Mouse (Mus musculus) kidney, embryonic 14.5 days (tissue): ENCODE results near the gene 4933430I17Rik. TPM values are rescaled to one million over a fixed set of nuclear protein-coding genes. Genes with fewer than 3 reads are reported as not detected.
"Not testable (repeated sequence)": the region's sequence is repeated elsewhere in the genome, so short reads cannot be mapped to it uniquely, and the experiment has no call there.

Experiments used
- ATAC-seq: fragments of 200-750 bp; cut with Nextera tagmentation; 2 replicates; pipeline ENCODE4 v1.8.0; 2017; ENCODE audit warnings: moderate number of reproducible peaks, mild to moderate bottlenecking, moderate TSS enrichment, moderate library complexity; ENCODE audit not compliant: low FRiP score, low TSS enrichment
- H3K27ac ChIP-seq: fragments of 300-500 bp; sonication (generic); 2 replicates; pipeline ENCODE4 v1.5.1; 2014; ENCODE audit warnings: low read depth, mild to moderate bottlenecking, low read length, moderate library complexity, mixed read lengths
- H3K27me3 ChIP-seq: fragments of 300-500 bp; sonication (generic); 2 replicates; pipeline ENCODE4 v1.6.1; 2014; ENCODE audit warnings: mild to moderate bottlenecking, low read length; ENCODE audit not compliant: control insufficient read depth, insufficient read depth
- H3K36me3 ChIP-seq: fragments of 300-500 bp; sonication (generic); 2 replicates; pipeline ENCODE4 v1.6.1; 2014; ENCODE audit warnings: low read length, mixed read lengths; ENCODE audit not compliant: control insufficient read depth, insufficient read depth
- H3K4me1 ChIP-seq: fragments of 300-500 bp; sonication (generic); 2 replicates; pipeline ENCODE4 v1.6.1; 2014; ENCODE audit warnings: low read length, mixed read lengths; ENCODE audit not compliant: control insufficient read depth, insufficient read depth
- H3K4me2 ChIP-seq: fragments of 300-500 bp; sonication (generic); replicated peaks from 2 replicates; pipeline ENCODE4 v1.6.1; 2014; ENCODE audit warnings: low read depth, mild to moderate bottlenecking, low read length
- H3K4me3 ChIP-seq: fragments of 300-500 bp; sonication (generic); 2 replicates; pipeline ENCODE4 v1.5.1; 2014; ENCODE audit warnings: mild to moderate bottlenecking, low read length
- H3K9ac ChIP-seq: fragments of 300-500 bp; sonication (generic); 2 replicates; pipeline ENCODE4 v1.6.1; 2014; ENCODE audit warnings: low read depth, mild to moderate bottlenecking, low read length, moderate library complexity
- H3K9me3 ChIP-seq: fragments of 300-500 bp; sonication (generic); 2 replicates; pipeline ENCODE4 v1.6.1; 2016; ENCODE audit warnings: low read length; ENCODE audit not compliant: control insufficient read depth
- WGBS: fragments of 180-500 bp; shearing (Covaris S2); extraction: QIAGEN DNeasy Blood & Tissue Kit; methylation state at CpG from one replicate; pipeline ENCODE4 v1.1.7; 2014; 5-methylcytosine and 5-hydroxymethylcytosine counted together
- polyA plus RNA-seq: library from polyadenylated mRNA; unstranded; fragments of >200 nt; fragmentation: Nextera tagmentation; extraction: Ambion mirVana; gene quantifications from 2 replicates; pipeline ENCODE4 v1.2.1, GENCODE M21; 2014

Gene 4933430I17Rik
- polyA plus RNA-seq, 1 experiment from 2014 or later: 1.0 TPM

- H3K4me3 ChIP-seq, H3K4me1 ChIP-seq, H3K4me2 ChIP-seq, H3K36me3 ChIP-seq, H3K27ac ChIP-seq, H3K9me3 ChIP-seq, H3K9ac ChIP-seq, ATAC-seq, H3K27me3 ChIP-seq: not testable (repeated sequence)
- 93% methylated on average over 24 of the region's 24 CpGs for WGBS
These were observed 68.5 kb downstream of the 4933430I17Rik start for GRCm38 (mm10) chr4:62593546-62594240.

- Histone ChIP-seq H3K27ac (no peak overlapping the region), H3K9me3 (no peaks in the 10 kb centered on the region), H3K9ac (no peak overlapping the region), H3K36me3 (no peaks in the 10 kb centered on the region), H3K4me3 (no peak overlapping the region), H3K27me3 (no peaks in the 10 kb centered on the region), H3K4me1 (peaks cover 5% of the 10 kb centered on the region), H3K4me2 (no peak overlapping the region)
- WGBS: 87% methylated on average over 5 of the region's 5 CpGs
- ATAC-seq: no peak
These were observed 69.3 kb downstream of the 4933430I17Rik start for GRCm38 (mm10) chr4:62594442-62594841.

GRCm38 (mm10) chr4:62596051-62596450, 70.9 kb downstream of the 4933430I17Rik start:
- no peak overlapping the region for H3K4me3 ChIP-seq
- peaks cover 5% of the 10 kb centered on the region for H3K4me1 ChIP-seq
- no peaks in the 10 kb centered on the region for H3K27me3 ChIP-seq
- H3K36me3 ChIP-seq: no peaks in the 10 kb centered on the region
- 62% methylated on average over 5 of the region's 5 CpGs for WGBS
- no peak for ATAC-seq
- H3K27ac ChIP-seq: no peak overlapping the region
- H3K9me3 ChIP-seq: no peaks in the 10 kb centered on the region
- H3K4me2 ChIP-seq: no peak overlapping the region
- H3K9ac ChIP-seq: no peak overlapping the region

Other genes starting within 250 kb of the 4933430I17Rik start
- gene Fkbp15, start 164.8 kb upstream of the 4933430I17Rik start, polyA plus RNA-seq: 17.8 and 25.2 TPM in 2 replicates
- 23.9 and 42.1 TPM in 2 replicates for gene Slc31a1, start 164.6 kb upstream of the 4933430I17Rik start, polyA plus RNA-seq
- gene Cdc26, start 116.7 kb upstream of the 4933430I17Rik start, polyA plus RNA-seq: 183 and 253 TPM in 2 replicates
- 20.2 and 32.8 TPM in 2 replicates for gene Prpf4, start 116.6 kb upstream of the 4933430I17Rik start, polyA plus RNA-seq
- gene Rnf183, start 90.1 kb upstream of the 4933430I17Rik start, polyA plus RNA-seq: 0.24 TPM in 1 of 2 replicates, not detected in the other
- gene Wdr31, start 54.5 kb upstream of the 4933430I17Rik start, polyA plus RNA-seq: 11.6 and 12.6 TPM in 2 replicates
- gene Bspry, start 45.3 kb upstream of the 4933430I17Rik start, polyA plus RNA-seq: 16.8 and 25.8 TPM in 2 replicates
- 16.4 and 16.8 TPM in 2 replicates for gene Hdhd3, start 21.9 kb upstream of the 4933430I17Rik start, polyA plus RNA-seq
- 107 and 108 TPM in 2 replicates for gene Alad, start 5.5 kb upstream of the 4933430I17Rik start, polyA plus RNA-seq
- 89.5 and 104 TPM in 2 replicates for gene Pole3, start 301 bp upstream of the 4933430I17Rik start, polyA plus RNA-seq
- gene Rgs3, start 34.5 kb downstream of the 4933430I17Rik start, polyA plus RNA-seq: 42.0 and 45.7 TPM in 2 replicates